Mouse (Mus musculus) embryonic fibroblast, embryonic 13.5 days (primary cell): ENCODE results near the gene Ncaph2. TPM values are rescaled to one million over a fixed set of nuclear protein-coding genes. Genes with fewer than 3 reads are reported as not detected.

ENCODE experiments used
- H3K27ac ChIP-seq: 2 replicates; pipeline ENCODE4 v1.5.1; 2012; ENCODE audit warnings: low read length, control low read depth, inconsistent platforms; ENCODE audit not compliant: insufficient read depth
- H3K4me1 ChIP-seq: 2 replicates; pipeline ENCODE4 v1.6.1; 2011; ENCODE audit warnings: low read length; ENCODE audit not compliant: control insufficient read depth, insufficient read depth
- H3K4me3 ChIP-seq: 2 replicates; pipeline ENCODE4 v1.5.1; 2011; ENCODE audit warnings: mild to moderate bottlenecking, control low read depth, low read length; ENCODE audit not compliant: insufficient read depth
- CTCF ChIP-seq: IDR thresholded peaks from 2 replicates; pipeline ENCODE4 v1.5.1; 2011; ENCODE audit warnings: mild to moderate bottlenecking, control low read depth, low read length, moderate library complexity, borderline replicate concordance; ENCODE audit not compliant: insufficient read depth
- POLR2A ChIP-seq: IDR thresholded peaks from 2 replicates; pipeline ENCODE4 v1.6.1; 2011; ENCODE audit warnings: low read depth, mild to moderate bottlenecking, control low read depth, low read length, moderate library complexity
- polyA plus RNA-seq: library from polyadenylated mRNA; stranded (reverse); fragments of >200 nt; gene quantifications from 2 replicates; pipeline ENCODE4 v1.2.4, GENCODE M21; 2011; ENCODE audit warnings: low read depth; ENCODE audit not compliant: missing spikeins, insufficient read length

The Ncaph2 gene
- polyA plus RNA-seq, 1 experiment = 94.2 TPM

DNA sequence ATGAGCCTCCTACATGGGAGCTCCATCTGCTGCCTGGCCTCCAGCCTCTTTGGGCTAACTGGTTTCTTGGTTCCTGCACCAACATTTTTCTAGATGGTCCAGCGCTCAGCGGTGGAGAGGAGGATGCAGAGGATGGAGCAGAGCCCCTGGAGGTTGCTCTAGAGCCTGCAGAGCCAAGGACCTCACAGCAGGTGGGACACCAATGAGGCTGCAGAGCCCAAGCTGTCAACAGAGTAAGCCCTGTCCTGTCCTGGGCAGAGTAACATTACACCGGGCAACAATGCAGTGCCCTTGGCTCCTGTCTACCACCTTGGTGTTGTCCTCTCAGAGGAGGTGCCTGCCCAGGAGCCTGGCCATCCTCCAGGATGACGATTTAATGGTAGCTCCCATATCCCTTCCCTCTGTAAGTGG is 9.6 kb downstream of the Ncaph2 start:
- Histone ChIP-seq H3K4me3 (no peak overlapping the region), H3K27ac (no peak overlapping the region), H3K4me1 (no peaks in the 10 kb centered on the region)
- TF ChIP-seq CTCF (no peak), POLR2A (no peak)

DNA sequence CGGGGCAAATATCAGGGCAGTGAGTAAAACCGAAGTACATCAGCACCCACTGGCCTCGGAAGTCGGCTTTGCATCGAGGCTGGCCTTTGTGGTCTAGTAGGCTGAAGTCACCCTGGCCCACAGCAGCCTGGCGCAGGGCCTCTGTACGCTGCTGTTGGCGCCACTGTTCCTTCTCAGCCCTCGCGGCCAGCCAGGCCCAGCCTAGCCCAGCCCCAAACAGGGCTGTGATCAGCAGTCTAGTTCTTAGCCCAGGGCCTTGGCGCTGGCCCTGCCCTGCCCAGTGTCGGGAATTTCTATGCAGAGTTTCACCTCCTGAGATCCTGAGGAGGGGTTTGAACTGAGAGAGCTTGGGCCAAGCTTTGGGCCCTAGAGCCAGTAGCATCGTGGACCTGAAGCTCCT is 16.5 kb downstream of the Ncaph2 start:
- H3K4me3 ChIP-seq = no peak overlapping the region
- no peak overlapping the region for H3K27ac ChIP-seq
- TF ChIP-seq POLR2A (no peak), CTCF (no peak)
- H3K4me1 ChIP-seq = no peaks in the 10 kb centered on the region; the same call in 1 of the 2 replicates

DNA sequence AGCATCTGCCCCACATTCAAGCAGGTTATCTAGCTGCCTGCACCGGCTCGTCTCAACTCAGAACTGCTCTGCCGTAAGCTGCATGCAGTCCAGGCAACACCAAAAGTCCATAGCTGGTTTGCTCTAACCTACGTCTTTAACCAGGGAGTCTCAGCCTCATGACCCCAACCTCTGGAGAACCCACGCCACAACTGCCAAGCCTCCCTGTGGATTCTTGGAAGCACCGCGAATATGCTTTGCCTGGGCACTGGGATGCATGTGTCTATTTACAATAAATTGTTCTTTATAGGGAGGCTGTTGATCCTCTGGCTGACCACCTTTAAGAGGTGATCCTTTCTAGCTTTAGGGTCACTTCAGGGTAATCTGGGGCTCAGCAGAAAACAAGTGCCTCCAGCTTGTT is 17.0 kb downstream of the Ncaph2 start:
- Histone ChIP-seq H3K27ac (no peak overlapping the region), H3K4me1 (no peaks in the 10 kb centered on the region; the same call in 1 of the 2 replicates), H3K4me3 (peak overlapping the region; percentile 54)
- TF ChIP-seq CTCF (no peak), POLR2A (no peak)

DNA sequence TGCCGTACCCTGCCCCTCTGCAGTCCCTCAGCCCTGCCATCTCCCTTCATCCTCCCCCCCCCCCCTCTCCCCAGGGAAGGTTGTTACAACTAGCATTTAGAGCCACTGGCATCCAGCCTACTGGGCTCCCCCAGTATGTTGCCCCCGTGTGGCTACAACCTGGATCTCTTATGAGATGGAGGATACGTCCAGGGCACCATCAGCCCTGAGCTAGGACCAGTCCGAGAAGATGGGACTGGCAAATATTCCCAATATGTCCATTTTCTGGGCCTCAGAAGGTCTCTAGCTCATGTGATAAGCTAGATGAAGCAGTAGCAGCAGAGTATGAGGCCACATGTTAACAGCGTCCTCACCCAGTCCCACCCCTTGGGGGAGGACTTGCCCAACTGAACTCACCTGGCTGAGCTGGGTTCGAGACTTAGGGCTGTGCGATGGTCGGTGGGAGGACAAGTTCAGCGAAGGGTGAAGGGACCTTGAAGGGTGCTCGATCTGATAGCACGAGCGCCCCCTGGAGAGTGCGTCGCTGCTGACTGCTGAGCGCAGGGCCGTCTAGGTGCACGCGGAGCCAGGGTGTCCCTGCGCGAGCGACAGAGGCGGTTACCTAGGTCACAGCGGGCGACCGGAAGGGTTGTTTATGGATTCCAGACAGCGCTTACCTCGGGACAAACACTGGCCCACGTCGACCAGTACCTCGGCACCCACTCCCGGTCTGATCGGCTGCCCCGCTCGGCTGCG is 17.7 kb downstream of the Ncaph2 start:
- Histone ChIP-seq H3K4me1 (no peaks in the 10 kb centered on the region; the same call in 1 of the 2 replicates), H3K4me3 (peak overlapping the region; percentile 54), H3K27ac (peak overlapping the region; percentile 91)
- TF ChIP-seq POLR2A (no peak; the same call in 1 of the 2 replicates), CTCF (peak; percentile 82)

DNA sequence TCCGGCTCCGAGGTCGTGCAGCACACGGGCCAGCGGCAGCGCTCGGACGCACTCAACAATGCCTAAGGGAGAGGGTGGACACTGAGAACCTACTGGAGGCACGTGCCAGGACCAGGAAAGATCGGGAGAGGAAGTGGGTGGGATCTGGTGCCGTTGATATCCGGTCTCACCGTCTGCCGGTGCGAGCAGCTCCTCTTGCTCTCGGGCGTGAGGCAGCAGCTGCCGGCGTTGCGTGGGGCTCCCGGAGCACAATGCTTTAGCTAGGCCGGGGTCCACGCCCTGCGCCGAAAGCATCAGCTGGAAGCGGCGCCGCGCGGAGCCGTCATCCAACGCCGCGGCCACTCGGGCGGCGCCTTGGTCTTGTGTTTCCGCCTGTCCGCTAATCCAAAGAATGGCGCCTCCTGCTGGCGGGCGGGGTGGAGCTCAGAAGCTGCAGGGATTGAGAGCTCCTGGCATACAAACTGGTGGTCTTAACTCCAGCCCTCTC is 18.3 kb downstream of the Ncaph2 start, which contains the start of gene Sco2:
Sco2 (minus strand) TSS at position 85 of the 487 bp plus-strand sequence.
- peak within 1 kb of the TSS; percentile 91 for H3K27ac ChIP-seq
- peak; percentile 50; the same call in 1 of the 2 replicates for TF ChIP-seq CTCF
- peak; percentile 80 for TF ChIP-seq POLR2A
- H3K4me1 ChIP-seq = no peaks in the 10 kb centered on the region; the same call in 1 of the 2 replicates
- H3K4me3 ChIP-seq = peak within 1 kb of the TSS; percentile 54

DNA sequence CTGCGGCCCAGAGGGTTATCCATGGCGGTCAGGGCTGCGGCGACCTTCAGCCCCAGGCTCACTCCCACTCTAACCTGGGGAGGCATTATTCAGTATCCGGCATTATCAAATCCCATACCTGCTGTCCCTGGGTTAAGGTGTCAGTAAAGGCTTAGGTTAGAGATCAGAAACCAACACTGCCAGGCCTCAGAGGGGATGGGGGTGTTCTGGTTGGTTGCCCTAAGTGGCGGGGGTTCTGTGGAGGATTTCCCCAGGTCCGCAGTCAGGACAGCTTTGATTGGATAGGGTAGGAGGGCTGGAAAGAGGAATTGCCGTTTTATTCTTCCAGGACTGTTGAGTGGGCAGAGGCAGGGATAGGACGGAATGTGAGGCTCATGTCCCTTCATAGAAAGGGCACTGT is 18.8 kb downstream of the Ncaph2 start:
- TF ChIP-seq CTCF (no peak), POLR2A (no peak)
- Histone ChIP-seq H3K4me3 (peak overlapping the region; percentile 54), H3K4me1 (no peaks in the 10 kb centered on the region; the same call in 1 of the 2 replicates), H3K27ac (no peak overlapping the region)

DNA sequence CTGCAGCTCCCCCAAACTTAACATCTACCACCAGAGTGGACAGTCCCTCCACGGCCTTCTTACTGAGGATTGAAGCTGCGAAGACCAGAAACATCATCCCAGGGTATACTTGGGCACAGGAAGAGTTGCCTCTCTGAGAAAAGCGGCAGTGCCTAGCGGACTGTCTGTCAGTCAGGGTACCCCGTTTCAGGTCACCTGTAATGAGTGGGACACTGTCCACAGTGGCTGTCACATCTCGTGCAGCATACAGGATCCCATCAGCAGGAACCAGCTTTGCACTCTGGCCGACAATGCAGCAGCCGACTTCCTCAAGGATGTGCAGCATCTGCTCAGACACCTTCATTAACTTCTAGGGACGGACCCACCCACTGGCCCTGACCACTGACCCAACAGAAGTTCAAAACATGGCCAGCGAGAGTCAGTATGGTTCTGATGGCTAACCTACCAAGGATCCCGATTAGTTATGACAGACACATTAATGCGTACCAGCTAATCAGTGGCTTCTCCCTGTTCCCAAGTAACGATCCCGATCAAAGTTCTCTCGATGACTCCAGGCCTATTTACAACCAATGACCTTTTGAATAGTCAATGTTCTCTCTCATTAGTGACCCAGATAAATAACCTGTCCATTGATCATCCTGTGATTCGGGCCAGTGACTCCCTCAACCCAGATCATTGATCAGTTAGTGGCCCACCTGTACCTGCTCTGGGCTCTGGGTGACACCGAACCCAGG is 19.4 kb downstream of the Ncaph2 start:
- Histone ChIP-seq H3K27ac (no peak overlapping the region), H3K4me3 (no peak overlapping the region), H3K4me1 (no peaks in the 10 kb centered on the region; the same call in 1 of the 2 replicates)
- no peak for TF ChIP-seq POLR2A
- TF ChIP-seq CTCF = no peak

DNA sequence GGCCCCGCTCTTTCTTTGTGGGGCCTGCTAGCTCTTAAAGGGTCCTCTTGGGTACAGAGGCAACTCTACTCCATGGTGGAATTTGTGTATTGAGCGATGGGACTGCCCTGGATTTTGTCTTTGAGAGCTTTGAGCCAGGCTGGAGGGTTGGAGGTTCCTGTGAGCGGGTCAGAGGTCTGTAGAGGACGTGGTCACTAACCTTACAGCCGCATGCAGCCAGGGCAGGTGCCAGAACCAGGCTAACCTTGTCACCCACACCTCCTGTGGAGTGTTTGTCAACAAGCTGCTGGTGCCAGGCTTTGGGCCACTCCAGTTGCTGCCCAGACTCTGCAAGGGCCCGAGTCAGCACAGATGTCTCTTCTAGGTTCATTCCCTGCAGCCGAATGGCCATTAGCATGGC is 20.5 kb downstream of the Ncaph2 start:
- no peak overlapping the region for H3K4me3 ChIP-seq
- H3K4me1 ChIP-seq = no peaks in the 10 kb centered on the region; the same call in 1 of the 2 replicates
- no peak overlapping the region for H3K27ac ChIP-seq
- TF ChIP-seq CTCF (no peak), POLR2A (no peak)

DNA sequence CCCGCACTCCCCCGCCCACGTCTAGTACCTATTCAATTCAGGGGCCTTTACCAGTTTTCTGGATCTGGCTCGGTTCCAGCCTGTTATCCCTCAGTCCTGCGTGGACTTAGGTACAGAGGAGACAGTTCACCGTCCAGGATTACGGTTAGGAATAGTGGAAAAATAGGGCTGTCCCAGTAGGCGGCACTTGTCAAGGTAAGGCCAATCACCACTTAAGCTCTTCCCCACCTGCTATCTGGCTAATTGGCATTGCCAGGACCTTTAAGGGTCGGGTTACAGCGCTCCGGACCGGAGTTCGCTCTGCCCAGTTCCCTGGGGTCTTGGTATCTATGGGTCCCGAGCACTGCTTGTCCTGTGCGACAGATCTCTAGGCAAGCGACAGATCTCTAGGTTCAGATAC is 21.4 kb downstream of the Ncaph2 start, which contains the start of gene Tymp:
Tymp (minus strand) TSS at position 83 of the 400 bp plus-strand sequence.
- Histone ChIP-seq H3K4me1 (no peaks in the 10 kb centered on the region; the same call in 1 of the 2 replicates), H3K4me3 (no peak within 1 kb of the TSS), H3K27ac (no peak within 1 kb of the TSS)
- no peak for TF ChIP-seq POLR2A
- no peak for TF ChIP-seq CTCF

DNA sequence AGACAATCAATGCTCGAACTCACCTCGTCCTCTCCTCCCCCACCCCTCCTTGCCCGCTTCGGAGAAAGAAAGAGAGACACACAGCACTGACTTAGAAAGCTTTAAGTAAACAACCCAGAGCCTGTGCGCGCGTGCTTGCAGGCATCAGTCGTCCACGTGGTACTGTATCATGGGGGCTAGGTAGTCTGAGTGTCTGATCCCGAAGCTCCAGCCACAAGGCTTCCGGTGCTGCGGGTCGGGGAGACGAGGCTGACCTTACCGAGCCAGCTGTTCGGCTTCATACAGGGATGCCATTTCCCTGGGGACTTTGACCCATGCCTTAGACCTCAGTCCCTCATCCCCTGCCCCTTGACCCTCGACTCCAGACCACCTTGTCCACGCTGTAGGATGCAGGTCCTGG is 21.8 kb downstream of the Ncaph2 start:
- TF ChIP-seq CTCF = no peak
- no peak; the same call in 1 of the 2 replicates for TF ChIP-seq POLR2A
- H3K27ac ChIP-seq = no peak overlapping the region
- H3K4me3 ChIP-seq = no peak overlapping the region
- no peaks in the 10 kb centered on the region; the same call in 1 of the 2 replicates for H3K4me1 ChIP-seq
